Mouse (Mus musculus): ENCODE data around the gene Hadhb. TPM values are rescaled to one million over a fixed set of nuclear protein-coding genes. Genes with fewer than 3 reads are reported as not detected.

Hadhb gene
- polyA plus RNA-seq, 1 experiment from 2014 or later = 340 TPM

GRCm38 (mm10) chr5:30148133-30148920, 6.7 kb upstream of the Hadhb start:
- Histone ChIP-seq H3K36me3 (ENCODE audit: control insufficient read depth, insufficient read depth, low read length) (0 out of 2 replicates have a peak, but pooled peaks cover 8% of the 10 kb centered on the region), H3K4me2 (ENCODE audit: low read depth, low read length) (no peak overlapping the region)

GRCm38 (mm10) chr5:30152007-30152406, 3.0 kb upstream of the Hadhb start:
- Histone ChIP-seq H3K4me3 (ENCODE audit: low read length) (0 out of 2 replicates have a peak overlapping the region, but pooled peaks have one; percentile 2), H3K4me1 (ENCODE audit: control insufficient read depth, insufficient read depth, low read length) (peaks cover 8% of the 10 kb centered on the region), H3K9me3 (ENCODE audit: control insufficient read depth, low read length) (no peaks in the 10 kb centered on the region), H3K4me2 (ENCODE audit: low read depth, low read length) (peak overlapping the region; percentile 35), H3K27ac (ENCODE audit: low read length) (peak overlapping the region; percentile 75), H3K9ac (ENCODE audit: low read depth, low read length) (no peak overlapping the region), H3K36me3 (ENCODE audit: control insufficient read depth, insufficient read depth, low read length) (no peaks in the 10 kb centered on the region), H3K27me3 (replicated peaks; ENCODE audit: control insufficient read depth, insufficient read depth, low read length) (no peaks in the 10 kb centered on the region)
- ATAC-seq = peak; percentile 57
- WGBS = 51% methylated on average over 4 of the region's 4 CpGs

More at GRCm38 (mm10) chr5:30148133-30148920, 6.7 kb upstream of the Hadhb start:
- Histone ChIP-seq H3K27ac (ENCODE audit: low read length) (no peak overlapping the region), H3K27me3 (replicated peaks; ENCODE audit: control insufficient read depth, insufficient read depth, low read length) (no peaks in the 10 kb centered on the region), H3K9ac (ENCODE audit: low read depth, low read length) (no peak overlapping the region), H3K9me3 (ENCODE audit: control insufficient read depth, low read length) (no peaks in the 10 kb centered on the region), H3K4me3 (ENCODE audit: low read length) (no peak overlapping the region), H3K4me1 (ENCODE audit: control insufficient read depth, insufficient read depth, low read length) (0 out of 2 replicates have a peak, but pooled peaks cover 3% of the 10 kb centered on the region)
- no peak for ATAC-seq
- 83% methylated on average over 5 of the region's 5 CpGs for WGBS

GRCm38 (mm10) chr5:30152413-30152812, 2.6 kb upstream of the Hadhb start:
- Histone ChIP-seq H3K27ac (ENCODE audit: low read length) (peak overlapping the region; percentile 73), H3K4me1 (ENCODE audit: control insufficient read depth, insufficient read depth, low read length) (peaks cover 8% of the 10 kb centered on the region), H3K4me3 (ENCODE audit: low read length) (no peak overlapping the region), H3K9ac (ENCODE audit: low read depth, low read length) (no peak overlapping the region), H3K27me3 (replicated peaks; ENCODE audit: control insufficient read depth, insufficient read depth, low read length) (no peaks in the 10 kb centered on the region), H3K9me3 (ENCODE audit: control insufficient read depth, low read length) (no peaks in the 10 kb centered on the region), H3K36me3 (ENCODE audit: control insufficient read depth, insufficient read depth, low read length) (no peaks in the 10 kb centered on the region), H3K4me2 (ENCODE audit: low read depth, low read length) (no peak overlapping the region)
- ATAC-seq = no peak
- WGBS = 61% methylated on average over 1 of the region's 1 CpGs

- 81% methylated on average over 2 of the region's 2 CpGs for WGBS
- no peak for ATAC-seq
- Histone ChIP-seq H3K27ac (ENCODE audit: low read length) (peak overlapping the region; percentile 45; the same call in 1 of the 2 replicates), H3K9me3 (ENCODE audit: control insufficient read depth, low read length) (no peaks in the 10 kb centered on the region), H3K36me3 (ENCODE audit: control insufficient read depth, insufficient read depth, low read length) (no peaks in the 10 kb centered on the region), H3K27me3 (replicated peaks; ENCODE audit: control insufficient read depth, insufficient read depth, low read length) (no peaks in the 10 kb centered on the region), H3K4me1 (ENCODE audit: control insufficient read depth, insufficient read depth, low read length) (peaks cover 8% of the 10 kb centered on the region), H3K9ac (ENCODE audit: low read depth, low read length) (no peak overlapping the region), H3K4me3 (ENCODE audit: low read length) (no peak overlapping the region; the same call in 1 of the 2 replicates), H3K4me2 (ENCODE audit: low read depth, low read length) (peak overlapping the region; percentile 35)
Observed at GRCm38 (mm10) chr5:30153222-30153621, 1.8 kb upstream of the Hadhb start.

GRCm38 (mm10) chr5:30154013-30154412, 1.0 kb upstream of the Hadhb start:
- no peak for ATAC-seq
- H3K9ac ChIP-seq (ENCODE audit: low read depth, low read length) = peak overlapping the region; percentile 95
- WGBS = 18% methylated on average over 4 of the region's 4 CpGs

GRCm38 (mm10) chr5:30155395-30155792, 346 bp downstream of the Hadhb start:
- Histone ChIP-seq H3K27me3 (replicated peaks; ENCODE audit: control insufficient read depth, insufficient read depth, low read length) (no peaks in the 10 kb centered on the region), H3K4me3 (ENCODE audit: low read length) (peak overlapping the region; percentile 91), H3K9ac (ENCODE audit: low read depth, low read length) (peak overlapping the region; percentile 95), H3K4me2 (ENCODE audit: low read depth, low read length) (peak overlapping the region; percentile 58), H3K36me3 (ENCODE audit: control insufficient read depth, insufficient read depth, low read length) (no peaks in the 10 kb centered on the region), H3K27ac (ENCODE audit: low read length) (peak overlapping the region; percentile 94), H3K9me3 (ENCODE audit: control insufficient read depth, low read length) (no peaks in the 10 kb centered on the region), H3K4me1 (ENCODE audit: control insufficient read depth, insufficient read depth, low read length) (peaks cover 8% of the 10 kb centered on the region)
- under 1% methylated on average over 31 of the region's 31 CpGs for WGBS
- ATAC-seq = peak; percentile 27

More at GRCm38 (mm10) chr5:30154013-30154412, 1.0 kb upstream of the Hadhb start:
- no peaks in the 10 kb centered on the region for H3K9me3 ChIP-seq (ENCODE audit: control insufficient read depth, low read length)
- peak overlapping the region; percentile 94; the same call in 1 of the 2 replicates for H3K27ac ChIP-seq (ENCODE audit: low read length)
- peak overlapping the region; percentile 54 for H3K4me2 ChIP-seq (ENCODE audit: low read depth, low read length)
- peaks cover 8% of the 10 kb centered on the region for H3K4me1 ChIP-seq (ENCODE audit: control insufficient read depth, insufficient read depth, low read length)
- H3K27me3 ChIP-seq (replicated peaks; ENCODE audit: control insufficient read depth, insufficient read depth, low read length) = no peaks in the 10 kb centered on the region
- no peaks in the 10 kb centered on the region for H3K36me3 ChIP-seq (ENCODE audit: control insufficient read depth, insufficient read depth, low read length)
- peak overlapping the region; percentile 91 for H3K4me3 ChIP-seq (ENCODE audit: low read length)

GRCm38 (mm10) chr5:30155821-30156629, 977 bp downstream of the Hadhb start:
- Histone ChIP-seq H3K4me1 (ENCODE audit: control insufficient read depth, insufficient read depth, low read length) (peaks cover 15% of the 10 kb centered on the region), H3K27ac (ENCODE audit: low read length) (peak overlapping the region; percentile 94), H3K4me3 (ENCODE audit: low read length) (peak overlapping the region; percentile 91), H3K9me3 (ENCODE audit: control insufficient read depth, low read length) (no peaks in the 10 kb centered on the region), H3K36me3 (ENCODE audit: control insufficient read depth, insufficient read depth, low read length) (no peaks in the 10 kb centered on the region), H3K4me2 (ENCODE audit: low read depth, low read length) (peak overlapping the region; percentile 58), H3K27me3 (replicated peaks; ENCODE audit: control insufficient read depth, insufficient read depth, low read length) (no peaks in the 10 kb centered on the region), H3K9ac (ENCODE audit: low read depth, low read length) (peak overlapping the region; percentile 95)
- 26% methylated on average over 13 of the region's 13 CpGs for WGBS
- ATAC-seq = no peak

- ATAC-seq = no peak
Observed at GRCm38 (mm10) chr5:30159601-30160000, 4.6 kb downstream of the Hadhb start.

GRCm38 (mm10) chr5:30161836-30162235, 6.8 kb downstream of the Hadhb start:
- Histone ChIP-seq H3K27me3 (replicated peaks; ENCODE audit: control insufficient read depth, insufficient read depth, low read length) (no peaks in the 10 kb centered on the region), H3K4me1 (ENCODE audit: control insufficient read depth, insufficient read depth, low read length) (0 out of 2 replicates have a peak, but pooled peaks cover 7% of the 10 kb centered on the region), H3K9ac (ENCODE audit: low read depth, low read length) (no peak overlapping the region), H3K9me3 (ENCODE audit: control insufficient read depth, low read length) (no peaks in the 10 kb centered on the region), H3K4me3 (ENCODE audit: low read length) (no peak overlapping the region), H3K4me2 (ENCODE audit: low read depth, low read length) (no peak overlapping the region), H3K27ac (ENCODE audit: low read length) (peak overlapping the region; percentile 73; the same call in 1 of the 2 replicates), H3K36me3 (ENCODE audit: control insufficient read depth, insufficient read depth, low read length) (no peaks in the 10 kb centered on the region)
- WGBS = 63% methylated on average over 1 of the region's 1 CpGs
- peak; percentile 69 for ATAC-seq

More at GRCm38 (mm10) chr5:30159601-30160000, 4.6 kb downstream of the Hadhb start:
- WGBS = 77% methylated on average over 6 of the region's 6 CpGs
- Histone ChIP-seq H3K27ac (ENCODE audit: low read length) (no peak overlapping the region), H3K36me3 (ENCODE audit: control insufficient read depth, insufficient read depth, low read length) (no peaks in the 10 kb centered on the region), H3K4me3 (ENCODE audit: low read length) (no peak overlapping the region), H3K27me3 (replicated peaks; ENCODE audit: control insufficient read depth, insufficient read depth, low read length) (no peaks in the 10 kb centered on the region), H3K4me2 (ENCODE audit: low read depth, low read length) (no peak overlapping the region), H3K9me3 (ENCODE audit: control insufficient read depth, low read length) (no peaks in the 10 kb centered on the region), H3K4me1 (ENCODE audit: control insufficient read depth, insufficient read depth, low read length) (peaks cover 12% of the 10 kb centered on the region), H3K9ac (ENCODE audit: low read depth, low read length) (no peak overlapping the region)
